Mouse (Mus musculus) adrenal gland, adult 2 months (tissue): ENCODE data around the gene Kcnip2. TPM values are rescaled to one million over a fixed set of nuclear protein-coding genes. Genes with fewer than 3 reads are reported as not detected.

Experiments
- polyA plus RNA-seq: library from polyadenylated mRNA; depleted of rRNA; stranded (reverse); fragments of >200 nt; gene quantifications from 2 replicates; pipeline ENCODE4 v1.2.3, GENCODE M21; 2012; rRNA removed
- total RNA-seq, 2 experiments: library from RNA; stranded (reverse); gene quantifications; 2 replicates each; pipeline ENCODE4 v1.2.3; 2021

The Kcnip2 gene
- total and polyA plus RNA-seq, 3 experiments = 0.12 to 0.38 (median 0.28) TPM

Other genes starting within 250 kb of the Kcnip2 start
- gene Fbxw4, start 155.7 kb downstream of the Kcnip2 start, total RNA-seq = 10 to 100 TPM; 30.0 to 34.4 TPM
- 145 and 199 TPM in 2 replicates for gene Fbxw4, start 155.7 kb downstream of the Kcnip2 start, polyA plus RNA-seq
- gene Fgf8, start 73.1 kb downstream of the Kcnip2 start, total RNA-seq = not detected
- 0.30 TPM in 1 of 2 replicates, not detected in the other for gene Fgf8, start 73.1 kb downstream of the Kcnip2 start, polyA plus RNA-seq
- gene Npm3, start 66.5 kb downstream of the Kcnip2 start, total RNA-seq = 10 to 100 TPM; 26.1 to 27.6 TPM
- 52.2 and 53.3 TPM in 2 replicates for gene Npm3, start 66.5 kb downstream of the Kcnip2 start, polyA plus RNA-seq
- 10 to 100 TPM; 55.8 to 85.1 TPM for gene Mgea5, start 32.2 kb downstream of the Kcnip2 start, total RNA-seq
- 5.4 and 8.2 TPM in 2 replicates for gene Mgea5, start 32.2 kb downstream of the Kcnip2 start, polyA plus RNA-seq
- gene Armh3, start 182.4 kb upstream of the Kcnip2 start, total RNA-seq = 10 to 100 TPM; 15.5 to 17.3 TPM
- 6.1 and 8.5 TPM in 2 replicates for gene Armh3, start 182.4 kb upstream of the Kcnip2 start, polyA plus RNA-seq
- 10 to 100 TPM; 11.2 to 15.4 TPM for gene Hps6, start 187.4 kb upstream of the Kcnip2 start, total RNA-seq
- 16.7 and 19.7 TPM in 2 replicates for gene Hps6, start 187.4 kb upstream of the Kcnip2 start, polyA plus RNA-seq
- gene Pprc1, start 228.8 kb upstream of the Kcnip2 start, total RNA-seq = 10 to 100 TPM; 22.5 to 36.4 TPM
- 16.0 and 19.1 TPM in 2 replicates for gene Pprc1, start 228.8 kb upstream of the Kcnip2 start, polyA plus RNA-seq
- 10 to 100 TPM; 58.2 to 67.1 TPM for gene Ldb1, start 229.2 kb upstream of the Kcnip2 start, total RNA-seq
- gene Ldb1, start 229.2 kb upstream of the Kcnip2 start, polyA plus RNA-seq = 99.3 and 117 TPM in 2 replicates